Mouse (Mus musculus) skeletal muscle tissue, adult 2 months (tissue): ENCODE results near the gene Vnn3.
A peak's percentile ranks its signal among the peaks of the same experiment; 100 is the strongest.

Experiments used
- DNase-seq: peaks from one replicate; pipeline ENCODE4 v3.0.0-alpha.2; 2012; ENCODE audit warnings: low read depth, low spot score

Gene Vnn3

GRCm38 (mm10) chr10:23851228-23851912 lies at the start of gene Vnn3:
Vnn3 (plus strand) TSS chr10:23851462.
- peak; percentile 11 for DNase-seq

- DNase-seq: no peak
Observed at GRCm38 (mm10) chr10:23802911-23803310, 48.4 kb upstream of the Vnn3 start.

GRCm38 (mm10) chr10:23804665-23805064 lies 46.6 kb upstream of the Vnn3 start:
- DNase-seq: no peak

- DNase-seq: no peak
Observed at GRCm38 (mm10) chr10:23806201-23806600, 45.1 kb upstream of the Vnn3 start.

- no peak for DNase-seq
Observed at GRCm38 (mm10) chr10:23811635-23812437, 39.4 kb upstream of the Vnn3 start.

GRCm38 (mm10) chr10:23812438-23812759 lies 38.9 kb upstream of the Vnn3 start:
- DNase-seq: no peak

- no peak for DNase-seq
Observed at GRCm38 (mm10) chr10:23812852-23813766, 38.2 kb upstream of the Vnn3 start.

GRCm38 (mm10) chr10:23815168-23815567 lies 36.1 kb upstream of the Vnn3 start:
- DNase-seq: peak; percentile 37

- no peak for DNase-seq
Observed at GRCm38 (mm10) chr10:23816241-23816640, 35.0 kb upstream of the Vnn3 start.

GRCm38 (mm10) chr10:23826516-23826915 lies 24.7 kb upstream of the Vnn3 start:
- no peak for DNase-seq

GRCm38 (mm10) chr10:23836003-23836964 lies 15.0 kb upstream of the Vnn3 start:
- DNase-seq: no peak

GRCm38 (mm10) chr10:23837115-23837514 lies 14.1 kb upstream of the Vnn3 start:
- no peak for DNase-seq

- DNase-seq: no peak
Observed at GRCm38 (mm10) chr10:23838910-23839309, 12.4 kb upstream of the Vnn3 start.

- no peak for DNase-seq
Observed at GRCm38 (mm10) chr10:23839368-23839767, 11.9 kb upstream of the Vnn3 start.

GRCm38 (mm10) chr10:23840496-23840895 lies 10.8 kb upstream of the Vnn3 start:
- no peak for DNase-seq

- DNase-seq: no peak
Observed at GRCm38 (mm10) chr10:23852096-23852495, 834 bp downstream of the Vnn3 start.

- no peak for DNase-seq
Observed at GRCm38 (mm10) chr10:23864362-23865312, 13.4 kb downstream of the Vnn3 start.

GRCm38 (mm10) chr10:23880695-23881094 lies 29.4 kb downstream of the Vnn3 start:
- DNase-seq: no peak

- no peak for DNase-seq
Observed at GRCm38 (mm10) chr10:23884910-23885309, 33.6 kb downstream of the Vnn3 start.

GRCm38 (mm10) chr10:23886060-23886459 lies 34.8 kb downstream of the Vnn3 start:
- no peak for DNase-seq
